Mouse (Mus musculus) liver, postnatal 0 days (tissue): ENCODE data around the gene Slc35g1. TPM values are rescaled to one million over a fixed set of nuclear protein-coding genes. Genes with fewer than 3 reads are reported as not detected.

Source experiments
- ATAC-seq: fragments of 200-750 bp; cut with Nextera tagmentation; 2 replicates; pipeline ENCODE4 v1.8.0; 2017; ENCODE audit warnings: mild to moderate bottlenecking, moderate library complexity
- DNase-seq: peaks from one replicate; pipeline ENCODE4 v3.0.0-alpha.2; 2016
- H3K27ac ChIP-seq: fragments of 300-500 bp; sonication (generic); 2 replicates; pipeline ENCODE4 v1.5.1; 2014; ENCODE audit warnings: antibody characterized with exemption, moderate library complexity, mild to moderate bottlenecking, low read depth
- H3K27me3 ChIP-seq: fragments of 300-500 bp; sonication (generic); 2 replicates; pipeline ENCODE4 v1.6.1; 2014; ENCODE audit warnings: low read length, control low read depth, mixed read lengths; ENCODE audit not compliant: insufficient read depth
- H3K36me3 ChIP-seq: fragments of 300-500 bp; sonication (generic); replicated peaks from 2 replicates; pipeline ENCODE4 v1.6.1; 2014; ENCODE audit warnings: mild to moderate bottlenecking, control low read depth, low read length, moderate library complexity, mixed read lengths; ENCODE audit not compliant: insufficient read depth
- H3K4me1 ChIP-seq: fragments of 300-500 bp; sonication (generic); 2 replicates; pipeline ENCODE4 v1.6.1; 2014; ENCODE audit warnings: antibody characterized with exemption, mild to moderate bottlenecking, control low read depth; ENCODE audit not compliant: insufficient read depth
- H3K4me2 ChIP-seq: fragments of 300-500 bp; sonication (generic); 2 replicates; pipeline ENCODE4 v1.6.1; 2014; ENCODE audit warnings: low read depth, mild to moderate bottlenecking, low read length, moderate library complexity, mixed read lengths
- H3K4me3 ChIP-seq: fragments of 300-500 bp; sonication (generic); 2 replicates; pipeline ENCODE4 v1.5.1; 2014; ENCODE audit warnings: low read depth, low read length
- H3K9ac ChIP-seq: fragments of 300-500 bp; sonication (generic); replicated peaks from 2 replicates; pipeline ENCODE4 v1.6.1; 2014; ENCODE audit warnings: mild to moderate bottlenecking, moderate library complexity
- H3K9me3 ChIP-seq: fragments of 300-500 bp; sonication (generic); 2 replicates; pipeline ENCODE4 v1.6.1; 2016; ENCODE audit warnings: mild to moderate bottlenecking, control low read depth, low read length, mixed read lengths
- CTCF ChIP-seq: sonication (generic); IDR thresholded peaks from 2 replicates; pipeline ENCODE4 v1.5.1; 2016; ENCODE audit warnings: antibody characterized with exemption, low read depth
- EP300 ChIP-seq: IDR thresholded peaks from 2 replicates; pipeline ENCODE4 v1.6.1; 2016; ENCODE audit warnings: antibody characterized with exemption, low read depth, mild to moderate bottlenecking
- WGBS: fragments of 180-500 bp; shearing (Covaris S2); extraction: QIAGEN DNeasy Blood & Tissue Kit; methylation state at CpG from one replicate; pipeline ENCODE4 v1.1.7; 2014; ENCODE audit not compliant: insufficient replicate concordance; 5-methylcytosine and 5-hydroxymethylcytosine counted together
- polyA plus RNA-seq: library from polyadenylated mRNA; unstranded; fragments of >200 nt; fragmentation: Nextera tagmentation; extraction: Ambion mirVana; gene quantifications from 2 replicates; pipeline ENCODE4 v1.2.1, GENCODE M21; 2015

Gene Slc35g1
- polyA plus RNA-seq, 1 experiment from 2014 or later, result 6.4 TPM

GRCm38 (mm10) chr19:38354279-38354678 lies 41.5 kb upstream of the Slc35g1 start:
- 59% methylated on average over 1 of the region's 1 CpGs for WGBS
- Histone ChIP-seq H3K36me3 (no peaks in the 10 kb centered on the region), H3K9ac (no peak overlapping the region), H3K4me3 (no peak overlapping the region), H3K4me2 (no peak overlapping the region), H3K9me3 (no peaks in the 10 kb centered on the region), H3K27ac (no peak overlapping the region), H3K4me1 (no peaks in the 10 kb centered on the region), H3K27me3 (no peaks in the 10 kb centered on the region)
- TF ChIP-seq CTCF, result no peak
- no peak for TF ChIP-seq EP300
- ATAC-seq (no peak), DNase-seq (no peak)

GRCm38 (mm10) chr19:38354819-38355360 lies 40.9 kb upstream of the Slc35g1 start:
- DNase-seq, result peak; percentile 25

GRCm38 (mm10) chr19:38356211-38356828 lies 39.5 kb upstream of the Slc35g1 start:
- no peaks in the 10 kb centered on the region for H3K9me3 ChIP-seq
- DNase-seq, result no peak
- TF ChIP-seq CTCF (no peak), EP300 (no peak)
- H3K9ac ChIP-seq, result no peak overlapping the region
- no peak for ATAC-seq
- no peak overlapping the region for H3K4me3 ChIP-seq
- no peaks in the 10 kb centered on the region for H3K4me1 ChIP-seq
- H3K4me2 ChIP-seq, result no peak overlapping the region
- no peak overlapping the region for H3K27ac ChIP-seq
- no peaks in the 10 kb centered on the region for H3K36me3 ChIP-seq
- 76% methylated on average over 8 of the region's 8 CpGs for WGBS
- H3K27me3 ChIP-seq, result no peaks in the 10 kb centered on the region

More at GRCm38 (mm10) chr19:38354819-38355360, 40.9 kb upstream of the Slc35g1 start:
- Histone ChIP-seq H3K4me3 (no peak overlapping the region), H3K9ac (no peak overlapping the region), H3K4me2 (no peak overlapping the region), H3K36me3 (no peaks in the 10 kb centered on the region), H3K27ac (no peak overlapping the region), H3K4me1 (no peaks in the 10 kb centered on the region), H3K27me3 (no peaks in the 10 kb centered on the region), H3K9me3 (no peaks in the 10 kb centered on the region)
- ATAC-seq, result no peak
- 55% methylated on average over 10 of the region's 10 CpGs for WGBS
- TF ChIP-seq CTCF (peak; percentile 40; the same call in 1 of the 2 replicates), EP300 (no peak)

GRCm38 (mm10) chr19:38357956-38358623 lies 37.7 kb upstream of the Slc35g1 start:
- H3K4me2 ChIP-seq, result no peak overlapping the region
- H3K36me3 ChIP-seq, result no peaks in the 10 kb centered on the region
- no peaks in the 10 kb centered on the region for H3K4me1 ChIP-seq
- H3K4me3 ChIP-seq, result no peak overlapping the region
- no peak overlapping the region for H3K9ac ChIP-seq
- TF ChIP-seq EP300, result no peak
- no peak for TF ChIP-seq CTCF
- H3K27me3 ChIP-seq, result no peaks in the 10 kb centered on the region
- ATAC-seq, result no peak
- no peak overlapping the region for H3K27ac ChIP-seq
- no peak for DNase-seq
- no peaks in the 10 kb centered on the region for H3K9me3 ChIP-seq
- 53% methylated on average over 9 of the region's 9 CpGs for WGBS

- no peak for ATAC-seq
- Histone ChIP-seq H3K4me2 (no peak overlapping the region), H3K36me3 (no peaks in the 10 kb centered on the region), H3K9me3 (no peaks in the 10 kb centered on the region), H3K4me3 (no peak overlapping the region), H3K9ac (no peak overlapping the region), H3K27me3 (no peaks in the 10 kb centered on the region), H3K4me1 (no peaks in the 10 kb centered on the region), H3K27ac (no peak overlapping the region)
- DNase-seq, result no peak
- TF ChIP-seq EP300 (no peak), CTCF (no peak)
- WGBS, result 74% methylated on average over 1 of the region's 1 CpGs
Observed at GRCm38 (mm10) chr19:38359287-38359686, 36.5 kb upstream of the Slc35g1 start.

- DNase-seq (no peak), ATAC-seq (no peak)
- Histone ChIP-seq H3K4me1 (no peaks in the 10 kb centered on the region), H3K4me3 (no peak overlapping the region), H3K9ac (no peak overlapping the region), H3K4me2 (no peak overlapping the region), H3K36me3 (no peaks in the 10 kb centered on the region), H3K27me3 (no peaks in the 10 kb centered on the region), H3K27ac (no peak overlapping the region), H3K9me3 (no peaks in the 10 kb centered on the region)
- WGBS, result 63% methylated on average over 2 of the region's 2 CpGs
- no peak for TF ChIP-seq CTCF
- no peak for TF ChIP-seq EP300
Observed at GRCm38 (mm10) chr19:38361850-38362249, 33.9 kb upstream of the Slc35g1 start.
